Mouse (Mus musculus): ENCODE results near the gene Olfr613.

Gene Olfr613

DNA sequence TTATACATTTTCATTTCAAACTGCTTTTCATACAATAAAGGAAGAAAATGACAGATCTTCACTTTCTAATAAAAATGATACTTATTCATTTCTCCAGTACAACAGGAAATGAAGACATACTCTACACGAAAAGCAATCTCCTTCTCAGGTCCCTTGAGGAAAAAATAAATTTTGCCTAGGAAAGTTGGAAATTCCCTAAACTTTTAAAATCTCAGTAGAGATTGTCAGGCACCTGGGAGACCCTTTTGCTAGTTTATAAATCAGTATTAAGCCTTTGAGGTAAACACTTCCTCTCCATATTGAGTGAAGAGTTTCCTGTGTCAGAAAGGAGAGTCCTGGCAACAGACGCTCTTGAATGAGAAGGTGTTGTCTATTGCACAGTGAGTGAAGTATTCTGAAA is at the start of gene Olfr613:
Gene Olfr613 (plus strand): TSS at position 301 of the 400 bp plus-strand sequence.
- WGBS: 82% methylated on average over 2 of the region's 2 CpGs

DNA sequence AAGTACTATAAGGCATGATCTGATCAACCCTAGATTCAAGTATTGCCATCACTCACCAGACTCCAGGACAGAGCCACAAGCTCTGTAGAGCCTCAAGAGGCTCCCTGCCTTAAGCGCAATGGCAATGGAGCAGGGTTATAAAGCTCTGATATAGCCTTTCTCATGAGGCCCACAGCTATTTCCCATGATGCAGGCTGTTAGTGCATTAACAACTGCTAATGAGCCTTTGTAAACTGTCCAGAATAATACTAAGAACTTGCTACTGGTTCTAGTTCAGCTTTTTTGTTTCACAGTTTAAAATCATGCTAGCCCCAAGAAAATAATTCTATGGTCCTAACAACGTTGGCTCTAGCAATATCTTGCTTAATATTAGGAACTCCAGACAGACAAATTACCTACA is 35.9 kb upstream of the Olfr613 start, which contains the start of gene Olfr610:
Gene Olfr610 (minus strand): TSS at position 101 of the 400 bp plus-strand sequence.
- WGBS: 87% methylated on average over 2 of the region's 2 CpGs

DNA sequence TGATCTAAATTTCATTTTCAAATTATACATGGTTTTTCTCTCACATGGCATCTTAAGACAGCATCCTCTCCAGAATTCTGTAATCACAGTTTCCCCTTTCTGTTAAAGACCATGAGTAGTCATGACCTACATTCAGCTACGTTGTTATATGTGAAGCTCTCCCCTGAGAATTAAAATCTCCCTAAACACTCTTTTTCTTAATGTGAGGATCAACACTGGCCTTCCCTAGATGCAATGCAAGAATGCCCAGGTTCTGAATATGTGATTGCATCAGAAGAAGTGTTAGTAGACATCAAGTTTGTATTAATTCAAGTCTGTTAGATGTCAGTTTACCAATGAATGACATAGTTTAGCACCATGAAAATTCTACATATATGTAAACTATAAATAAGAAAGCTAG is 27.1 kb upstream of the Olfr613 start, which contains the start of gene Olfr611:
Gene Olfr611 (minus strand): TSS at position 101 of the 400 bp plus-strand sequence.
- WGBS: 50% methylated on average over 1 of the region's 1 CpGs

DNA sequence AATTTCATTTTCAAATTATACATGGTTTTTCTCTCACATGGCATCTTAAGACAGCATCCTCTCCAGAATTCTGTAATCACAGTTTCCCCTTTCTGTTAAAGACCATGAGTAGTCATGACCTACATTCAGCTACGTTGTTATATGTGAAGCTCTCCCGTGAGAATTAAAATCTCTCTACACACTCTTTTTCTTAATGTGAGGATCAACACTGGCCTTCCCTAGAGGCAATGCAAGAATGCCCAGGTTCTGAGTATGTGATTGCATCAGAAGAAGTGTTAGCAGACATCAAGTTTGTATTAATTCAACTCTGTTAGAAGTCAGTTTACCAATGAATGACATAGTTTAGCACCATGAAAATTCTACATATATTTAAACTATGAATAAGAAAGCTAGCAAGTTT is 5.3 kb upstream of the Olfr613 start, which contains the start of gene Olfr612:
Gene Olfr612 (minus strand): TSS at position 101 of the 400 bp plus-strand sequence.
- WGBS: 66% methylated on average over 2 of the region's 2 CpGs

DNA sequence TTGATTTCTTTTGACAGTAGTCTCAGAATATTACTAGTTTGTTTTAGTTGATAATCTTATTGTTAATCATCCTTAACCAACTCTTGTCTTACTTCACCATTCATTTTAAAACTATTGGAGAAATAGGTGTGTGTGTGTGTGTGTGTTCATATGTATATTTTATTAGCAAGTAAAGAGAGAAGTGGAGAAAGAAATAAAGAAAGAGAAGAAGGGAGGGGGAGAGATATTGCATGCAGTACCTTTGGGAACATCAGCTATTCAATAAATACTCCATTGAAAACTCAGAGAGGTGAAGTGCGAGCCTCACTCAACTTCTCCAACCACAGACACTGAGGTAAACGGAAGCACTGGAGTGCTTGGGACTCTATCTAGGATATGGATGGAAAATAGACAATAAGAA is 7.9 kb downstream of the Olfr613 start, which contains the start of gene Olfr615:
Gene Olfr615 (plus strand): TSS at position 301 of the 400 bp plus-strand sequence.
- WGBS: 73% methylated on average over 2 of the region's 2 CpGs

DNA sequence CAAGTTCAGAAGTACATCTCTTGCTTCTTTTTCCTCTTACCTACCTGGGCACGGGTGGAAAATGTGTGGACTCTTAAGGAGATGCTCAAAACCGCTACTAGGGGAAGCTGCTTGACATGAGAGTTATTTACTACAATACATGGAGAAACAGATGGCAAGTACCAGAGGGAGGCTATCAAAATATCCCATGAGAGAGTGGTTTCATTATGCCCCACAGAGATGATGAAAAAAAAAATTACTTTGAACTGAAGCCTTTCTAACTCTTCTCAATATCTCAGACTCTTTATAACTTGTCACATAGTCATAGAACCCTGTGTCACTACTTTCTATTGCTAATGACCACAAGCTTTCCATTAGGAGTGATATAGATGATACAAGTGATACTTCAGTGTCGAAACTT is 21.2 kb downstream of the Olfr613 start, which contains the start of gene Olfr616:
Gene Olfr616 (minus strand): TSS at position 101 of the 400 bp plus-strand sequence.
- 75% methylated on average over 3 of the region's 3 CpGs for WGBS

DNA sequence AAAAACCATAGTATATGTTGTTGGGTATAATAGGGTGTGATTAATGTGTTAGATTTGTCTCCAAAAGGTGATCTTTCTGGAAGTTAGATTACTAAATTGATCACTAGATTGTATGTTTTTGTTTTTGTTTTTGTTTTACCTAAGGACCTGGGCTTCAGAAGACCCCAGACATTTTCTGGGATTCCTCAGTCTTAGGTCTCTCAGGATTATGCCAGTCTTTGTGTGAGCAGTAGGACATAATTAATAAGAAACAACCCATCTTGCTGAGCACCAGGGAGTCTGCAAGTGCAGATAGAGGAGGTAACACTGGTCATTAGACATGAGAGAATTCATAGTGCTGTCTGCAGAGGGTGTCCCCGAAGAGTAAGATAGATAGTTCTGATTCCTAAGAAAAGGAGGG is 24.9 kb downstream of the Olfr613 start, which contains the start of gene Olfr617:
Gene Olfr617 (plus strand): TSS at position 301 of the 400 bp plus-strand sequence.
- WGBS: 83% methylated on average over 1 of the region's 1 CpGs

DNA sequence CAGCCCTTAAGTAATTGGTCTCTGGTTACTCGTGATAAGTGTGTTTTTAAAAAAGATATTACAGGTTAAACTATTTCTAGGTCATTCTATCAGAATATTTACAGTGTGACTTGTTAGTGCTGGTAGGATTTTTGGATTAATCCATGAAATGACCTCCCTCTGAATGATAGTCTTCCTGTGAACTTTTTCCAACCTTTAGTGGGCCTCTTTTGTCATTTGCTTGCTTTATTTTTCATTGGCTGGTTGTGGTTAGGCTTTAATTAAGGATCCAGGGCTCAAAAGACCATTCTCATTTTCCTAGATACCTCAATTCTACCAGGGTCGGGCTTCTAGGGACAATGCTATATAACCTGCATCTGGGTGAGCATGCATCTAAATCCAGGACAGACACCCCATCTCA is 41.9 kb downstream of the Olfr613 start, which contains the start of gene Olfr618:
Gene Olfr618 (plus strand): TSS at position 301 of the 400 bp plus-strand sequence.
- 55% methylated on average over 2 of the region's 2 CpGs for WGBS

DNA sequence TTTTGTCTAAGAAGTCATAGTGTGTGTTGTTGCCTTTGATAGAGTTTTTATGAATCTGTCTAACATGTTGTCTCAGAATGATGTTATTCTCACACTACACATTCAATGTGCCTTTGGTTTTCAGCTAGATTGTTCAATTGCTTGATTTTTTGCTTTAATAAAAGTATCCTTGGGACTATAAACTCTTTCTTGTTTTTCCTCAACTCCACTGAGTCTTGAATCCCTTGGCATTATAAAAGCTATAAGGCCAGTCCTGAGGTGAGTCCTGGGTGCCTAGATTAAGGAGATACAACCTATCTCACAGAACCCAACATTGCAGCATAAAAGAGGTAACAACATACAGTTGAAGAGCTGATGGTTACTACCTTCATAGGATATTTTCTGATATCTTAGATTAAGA is 52.4 kb downstream of the Olfr613 start, which contains the start of gene Olfr619:
Gene Olfr619 (plus strand): TSS at position 301 of the 400 bp plus-strand sequence.

